Mouse (Mus musculus): ENCODE results near the gene Vamp5.

DNA sequence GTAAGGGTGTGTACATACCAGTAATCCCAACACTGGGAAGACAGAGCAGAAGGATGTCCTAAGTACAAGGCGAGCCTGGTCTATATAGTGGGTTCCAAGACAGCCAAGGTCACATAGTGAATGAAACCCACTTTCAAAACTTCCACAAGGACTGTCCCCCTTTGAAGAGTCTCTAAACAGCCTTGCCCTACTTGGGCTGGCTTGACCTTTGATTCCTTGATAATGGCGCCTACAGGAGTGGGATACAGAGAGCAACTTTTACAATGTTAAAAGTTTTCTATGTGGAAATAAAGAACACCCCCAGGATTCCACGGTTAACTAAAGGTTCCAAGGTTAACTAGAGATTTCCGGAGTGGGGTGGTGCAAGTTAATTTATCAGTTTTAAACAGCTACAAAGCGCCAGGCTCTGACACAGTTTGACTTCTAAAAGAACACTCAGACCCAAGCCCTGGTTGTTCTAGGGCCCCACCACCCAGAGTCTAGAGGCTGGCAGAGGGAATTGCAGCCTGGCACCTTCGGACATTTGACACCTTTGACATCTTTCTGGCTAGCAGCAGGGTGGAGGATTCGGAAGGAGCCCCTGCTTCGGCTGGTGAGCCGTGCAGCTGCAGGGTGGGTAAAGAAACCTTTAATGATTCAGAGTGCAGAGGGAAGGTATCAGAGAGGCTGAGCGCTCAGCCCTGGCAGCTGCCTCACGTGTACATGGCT is 20.2 kb downstream of the Vamp5 start:
- TF ChIP-seq HCFC1 (IDR thresholded peaks at IDR 0.05; ENCODE audit: borderline replicate concordance, insufficient read depth, low read length) (no peak), ZC3H11A (IDR thresholded peaks at IDR 0.05; ENCODE audit: borderline replicate concordance, low read depth, low read length) (no peak), CHD2 (IDR thresholded peaks at IDR 0.05; ENCODE audit: low read depth, low read length) (no peak), ZNF384 (IDR thresholded peaks at IDR 0.05; ENCODE audit: low read depth, low read length) (no peak), MAFK (IDR thresholded peaks at IDR 0.05; ENCODE audit: insufficient read depth, low read depth, low read length) (no peak)

All from ES-E14 (cell line).